Comparison of ENCODE assay signal across 9 mouse cellular contexts in genomic region chr7:27653681-27654437, GRCm38 (mm10). TPM values are rescaled to one million over a fixed set of nuclear protein-coding genes. Genes with fewer than 3 reads are reported as not detected.
DNase-seq lines count a peak whose midpoint lies in the region; ATAC-seq and TF ChIP-seq lines count a peak whose summit lies in the region.
"Had no signal": no experiment of that assay in that cellular context is flagged by ENCODE, and none has a peak within 500 bp of the region (broad histone marks: within the 10 kb centered on the region; RNA-seq: fewer than 3 reads in every experiment).

Gene Ttc9b (plus strand): TSS chr7:27653915.

- peak; percentile 47; the same call in 1 of the 2 replicates for TF ChIP-seq CTCF in brain, embryonic 14.5 days (IDR thresholded peaks at IDR 0.05; ENCODE audit: borderline replicate concordance, extremely low read depth, insufficient read depth, insufficient read length)

- 0 out of 2 replicates have a peak, but pooled peaks have one; percentile 19 for ATAC-seq in heart, embryonic 12.5 days (ENCODE audit: insufficient number of reproducible peaks, low FRiP score)
- peak; percentile 72 for ATAC-seq in forebrain, embryonic 11.5 days (replicated peaks; ENCODE audit: low FRiP score)
- peak; percentile 77 for ATAC-seq in hindbrain, embryonic 15.5 days (ENCODE audit: low FRiP score, low read depth)
- peak; percentile 80 for ATAC-seq in midbrain, embryonic 15.5 days (replicated peaks)
- ATAC-seq: Patski had no signal

- peaks cover 8% of the 10 kb centered on the region for H3K4me1 ChIP-seq in heart, embryonic 12.5 days (replicated peaks)
- no peaks in the 10 kb centered on the region for H3K4me1 ChIP-seq in forebrain, embryonic 11.5 days (replicated peaks; ENCODE audit: control insufficient read depth, insufficient read depth, low read length)
- peaks cover 30% of the 10 kb centered on the region for H3K4me1 ChIP-seq in hindbrain, embryonic 15.5 days (replicated peaks)
- H3K4me1 ChIP-seq in midbrain, embryonic 15.5 days = peaks cover 27% of the 10 kb centered on the region

- peaks cover 85% of the 10 kb centered on the region for H3K27me3 ChIP-seq in heart, embryonic 12.5 days (replicated peaks)
- H3K27me3 ChIP-seq in forebrain, embryonic 11.5 days (ENCODE audit: control insufficient read depth, insufficient read depth, low read length) = peaks cover 21% of the 10 kb centered on the region
- H3K27me3 ChIP-seq in hindbrain, embryonic 15.5 days = 0 out of 2 replicates have a peak, but pooled peaks cover 4% of the 10 kb centered on the region
- no peaks in the 10 kb centered on the region; the same call in 1 of the 2 replicates for H3K27me3 ChIP-seq in midbrain, embryonic 15.5 days (replicated peaks)

- peaks cover 7% of the 10 kb centered on the region; the same call in 1 of the 2 replicates for H3K36me3 ChIP-seq in heart, embryonic 12.5 days
- H3K36me3 ChIP-seq in forebrain, embryonic 11.5 days (ENCODE audit: control insufficient read depth, insufficient read depth, low read length) = no peaks in the 10 kb centered on the region
- peaks cover 11% of the 10 kb centered on the region for H3K36me3 ChIP-seq in hindbrain, embryonic 15.5 days
- H3K36me3 ChIP-seq in midbrain, embryonic 15.5 days (replicated peaks) = peaks cover 7% of the 10 kb centered on the region

- no peak within 1 kb of the TSS for H3K9ac ChIP-seq in heart, embryonic 12.5 days
- peak within 1 kb of the TSS; percentile 63 for H3K9ac ChIP-seq in forebrain, embryonic 11.5 days (ENCODE audit: low read length)
- H3K9ac ChIP-seq in hindbrain, embryonic 15.5 days = peak within 1 kb of the TSS; percentile 53
- H3K9ac ChIP-seq in midbrain, embryonic 15.5 days = peak within 1 kb of the TSS; percentile 85

- DNase-seq in heart, adult 11 months = no peak
- DNase-seq in brain, embryonic 14.5 days (ENCODE audit: low read depth) = peak; percentile 90
- DNase-seq in forebrain, embryonic 11.5 days (ENCODE audit: low spot score) = peak; percentile 87
- peak; percentile 69 to 72 for DNase-seq in left cerebral cortex, adult 8-10 months (ENCODE audit: low spot score in 2 of 2)
- peak; percentile 52 for DNase-seq in testis, postnatal 14 days (ENCODE audit: low spot score)

- H3K4me2 ChIP-seq in heart, embryonic 12.5 days = peak within 1 kb of the TSS; percentile 60
- peak within 1 kb of the TSS; percentile 80 for H3K4me2 ChIP-seq in forebrain, embryonic 11.5 days (ENCODE audit: low read depth, low read length, severe bottlenecking)
- peak within 1 kb of the TSS; percentile 55 for H3K4me2 ChIP-seq in hindbrain, embryonic 15.5 days
- H3K4me2 ChIP-seq in midbrain, embryonic 15.5 days = peak within 1 kb of the TSS; percentile 77

- 7% methylated on average over 51 of the region's 62 CpGs for WGBS in heart, embryonic 12.5 days
- WGBS in forebrain, embryonic 11.5 days = 2% methylated on average over 59 of the region's 62 CpGs
- 2% methylated on average over 61 of the region's 62 CpGs for WGBS in hindbrain, embryonic 15.5 days
- 2% methylated on average over 58 of the region's 62 CpGs for WGBS in midbrain, embryonic 15.5 days

- H3K4me3 ChIP-seq in heart, embryonic 12.5 days = peak within 1 kb of the TSS; percentile 30
- peak within 1 kb of the TSS; percentile 46 for H3K4me3 ChIP-seq in forebrain, embryonic 11.5 days (ENCODE audit: low read depth, low read length)
- peak within 1 kb of the TSS; percentile 50 for H3K4me3 ChIP-seq in hindbrain, embryonic 15.5 days
- peak within 1 kb of the TSS; percentile 84 for H3K4me3 ChIP-seq in midbrain, embryonic 15.5 days

- peak; percentile 83 for TF ChIP-seq POLR2A in brain, embryonic 14.5 days (IDR thresholded peaks at IDR 0.05; ENCODE audit: borderline replicate concordance, extremely low read depth, insufficient read depth, insufficient read length, poor library complexity, severe bottlenecking)

- H3K27ac ChIP-seq in heart, embryonic 12.5 days (ENCODE audit: poor library complexity, severe bottlenecking) = no peak within 1 kb of the TSS
- peak within 1 kb of the TSS; percentile 43; the same call in 1 of the 2 replicates for H3K27ac ChIP-seq in forebrain, embryonic 11.5 days (ENCODE audit: low read depth, low read length)
- peak within 1 kb of the TSS; percentile 87 for H3K27ac ChIP-seq in hindbrain, embryonic 15.5 days (replicated peaks)
- H3K27ac ChIP-seq in midbrain, embryonic 15.5 days = peak within 1 kb of the TSS; percentile 97

- H3K9me3 ChIP-seq in heart, embryonic 12.5 days (replicated peaks) = no peaks in the 10 kb centered on the region
- H3K9me3 ChIP-seq in forebrain, embryonic 11.5 days (ENCODE audit: control insufficient read depth, low read length) = no peaks in the 10 kb centered on the region
- no peaks in the 10 kb centered on the region for H3K9me3 ChIP-seq in hindbrain, embryonic 15.5 days
- H3K9me3 ChIP-seq in midbrain, embryonic 15.5 days = no peaks in the 10 kb centered on the region

RNA-seq across cellular contexts. Expression of gene Ttc9b, which starts in this region (rescaled TPM):
- polyA plus RNA-seq in heart, embryonic 12.5 days (2016; fragmentation: Nextera tagmentation; extraction: Ambion mirVana) = 0.09 TPM in 1 of 2 replicates, not detected in the other
- polyA plus RNA-seq in brain, embryonic 14.5 days (2012; rRNA removed) = 57.7 and 64.6 TPM in 2 replicates
- 12.6 and 13.9 TPM in 2 replicates for polyA plus RNA-seq in forebrain, embryonic 11.5 days (2014; fragmentation: Nextera tagmentation; extraction: Ambion mirVana)
- 80.0 and 88.8 TPM in 2 replicates for polyA plus RNA-seq in hindbrain, embryonic 15.5 days (2015; fragmentation: Nextera tagmentation; extraction: Ambion mirVana)
- total RNA-seq in left cerebral cortex, adult 8-10 months (2022) = 10 to 100 TPM; 81.9 to 99.6 (median 88.5) TPM
- polyA plus RNA-seq in midbrain, embryonic 15.5 days (2015; fragmentation: Nextera tagmentation; extraction: Ambion mirVana) = 71.9 and 74.4 TPM in 2 replicates

Comparison
In these comparisons a context has a peak if more than half of its experiments do, and no peak if none do; other contexts are left out.
1. RNA of gene Ttc9b (polyA plus RNA-seq): 80.0 to 88.8 TPM in hindbrain, embryonic 15.5 days, 71.9 to 74.4 TPM in midbrain, embryonic 15.5 days, 57.7 to 64.6 TPM in brain, embryonic 14.5 days and 12.6 to 13.9 TPM in forebrain, embryonic 11.5 days; 0.09 TPM in heart, embryonic 12.5 days; every median in the first group is over 10 times any median in the second.
2. Peak in ATAC-seq, H3K4me3 ChIP-seq and H3K4me2 ChIP-seq in heart, embryonic 12.5 days; RNA of the gene not detected or under 1 TPM.
3. ATAC-seq: peak in every context shown above with its lines; median percentile 80 in midbrain, embryonic 15.5 days; 77 in hindbrain, embryonic 15.5 days; 72 in forebrain, embryonic 11.5 days; 19 in heart, embryonic 12.5 days.
4. H3K4me3 ChIP-seq: peak in every context shown above with its lines; median percentile 84 in midbrain, embryonic 15.5 days; 50 in hindbrain, embryonic 15.5 days; 46 in forebrain, embryonic 11.5 days; 30 in heart, embryonic 12.5 days.
5. Peak in every context shown above with its lines, with median percentiles within 50 percentile points of each other: H3K4me2 ChIP-seq.